Mouse (Mus musculus) cerebellum, postnatal 36 days (tissue): ENCODE data around the gene Opn1mw.
A peak's percentile ranks its signal among the peaks of the same experiment; 100 is the strongest.
"Not testable (repeated sequence)": the region's sequence is repeated elsewhere in the genome, so short reads cannot be mapped to it uniquely, and the experiment has no call there.

Source experiments
- DNase-seq, 2 experiments: peaks; one replicate each; pipeline ENCODE4 v3.0.0; 2021 to 2022; ENCODE audit warnings: mixed read lengths in 2 of 2

The Opn1mw gene

GRCm38 (mm10) chrX:74127164-74127563 is at the start of gene Opn1mw:
Gene Opn1mw, plus strand, starts transcription at chrX:74127464.
- no peak for DNase-seq

- peak; percentile 18 to 26 for DNase-seq
These were observed 42.9 kb upstream of the Opn1mw start for GRCm38 (mm10) chrX:74084276-74084837.

- DNase-seq = peak; percentile 74 to 80
These were observed 42.2 kb upstream of the Opn1mw start for GRCm38 (mm10) chrX:74084946-74085498.

GRCm38 (mm10) chrX:74085601-74086038 is 41.6 kb upstream of the Opn1mw start:
- peak; percentile 96 to 98 for DNase-seq

- DNase-seq = no peak
These were observed 32.1 kb upstream of the Opn1mw start for GRCm38 (mm10) chrX:74095130-74095529.

GRCm38 (mm10) chrX:74103457-74104188 is 23.6 kb upstream of the Opn1mw start:
- DNase-seq = no peak

DNA sequence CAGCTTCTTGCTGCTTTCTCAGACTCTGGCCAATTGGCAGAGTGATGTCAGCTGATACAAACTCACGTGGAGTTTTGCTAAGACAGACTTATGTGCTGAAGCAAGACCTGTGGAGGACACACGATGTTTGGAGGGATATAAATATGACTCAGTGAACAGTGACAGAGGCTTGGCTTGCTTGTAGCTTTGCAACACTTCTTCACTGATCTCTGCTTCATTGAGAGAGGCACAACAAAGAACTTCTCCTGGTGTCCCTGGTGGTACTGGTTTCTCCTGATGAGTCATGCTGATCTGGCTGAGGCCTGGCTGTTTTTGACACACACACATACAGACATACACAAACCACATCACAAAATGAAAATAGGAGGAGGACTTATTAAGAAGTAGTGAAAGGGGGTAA is 21.3 kb upstream of the Opn1mw start:
- no peak for DNase-seq

GRCm38 (mm10) chrX:74108747-74109146 is 18.5 kb upstream of the Opn1mw start:
- DNase-seq = no peak

GRCm38 (mm10) chrX:74114036-74114435 is 13.2 kb upstream of the Opn1mw start:
- no peak for DNase-seq

DNA sequence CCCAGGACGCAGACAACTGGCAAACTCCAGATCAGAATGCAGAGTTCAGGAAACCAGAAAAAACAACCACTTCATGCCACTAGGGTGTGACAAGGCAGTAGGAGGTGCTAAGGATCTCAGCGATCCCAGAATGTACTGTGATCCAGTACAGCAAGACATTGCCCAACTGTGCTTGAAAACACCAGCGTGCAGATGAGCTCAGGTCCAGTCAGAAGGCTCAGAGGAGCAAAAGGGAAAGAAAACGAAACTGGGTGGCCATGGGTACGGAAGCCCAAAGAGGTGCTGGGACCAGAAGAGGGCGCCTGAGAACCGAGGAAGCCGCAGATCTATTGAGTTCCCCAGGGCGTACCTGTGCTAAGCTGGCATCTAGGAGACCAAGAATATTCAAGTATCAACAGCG is 11.8 kb upstream of the Opn1mw start:
- peak; percentile 63 to 66 for DNase-seq

- no peak for DNase-seq
These were observed 2.3 kb upstream of the Opn1mw start for GRCm38 (mm10) chrX:74124975-74125374.

DNA sequence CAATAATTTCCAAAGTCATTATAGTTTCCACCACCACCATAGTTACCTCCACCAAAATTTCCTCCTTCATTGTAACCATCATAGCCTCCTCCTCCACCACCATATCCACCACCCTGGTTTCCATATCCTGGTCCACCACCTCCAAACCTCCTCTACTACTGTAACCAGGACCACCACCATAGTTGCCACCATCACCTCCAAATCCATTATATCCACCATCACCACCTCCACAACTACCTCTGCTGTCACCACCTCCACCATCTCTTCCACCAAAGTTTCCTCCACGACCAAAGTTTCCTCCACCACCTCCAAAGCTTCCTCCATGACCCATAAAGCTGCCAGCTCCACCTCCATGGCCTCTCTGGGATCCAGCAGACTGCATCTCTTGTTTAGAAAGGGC is 8.0 kb downstream of the Opn1mw start, which contains the start of gene Mecp2:
TSS of gene Mecp2 (minus strand) at position 101 of the 400 bp plus-strand sequence.
- not testable (repeated sequence) for DNase-seq

DNA sequence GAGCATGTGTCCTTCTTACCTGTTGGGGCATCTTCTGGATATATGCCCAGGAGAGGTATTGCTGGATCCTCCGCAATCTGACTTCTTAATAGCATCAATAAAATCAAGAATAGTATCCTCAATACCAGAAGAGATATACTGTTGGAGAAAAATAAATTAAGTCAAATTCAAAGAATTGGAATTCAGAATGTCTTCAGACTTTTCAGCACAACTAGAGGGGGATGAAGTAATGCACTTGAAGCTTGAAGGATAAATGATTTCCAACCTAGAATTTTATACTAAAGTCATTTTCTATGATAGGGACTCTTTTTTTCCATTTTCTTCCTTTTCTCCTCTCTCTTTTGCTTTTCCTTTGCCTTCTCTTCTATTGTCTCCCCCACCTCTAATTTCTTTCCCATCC is 40.5 kb downstream of the Opn1mw start, which contains the start of gene Tex28:
TSS of gene Tex28 (minus strand) at position 101 of the 400 bp plus-strand sequence.
- no peak for DNase-seq

DNA sequence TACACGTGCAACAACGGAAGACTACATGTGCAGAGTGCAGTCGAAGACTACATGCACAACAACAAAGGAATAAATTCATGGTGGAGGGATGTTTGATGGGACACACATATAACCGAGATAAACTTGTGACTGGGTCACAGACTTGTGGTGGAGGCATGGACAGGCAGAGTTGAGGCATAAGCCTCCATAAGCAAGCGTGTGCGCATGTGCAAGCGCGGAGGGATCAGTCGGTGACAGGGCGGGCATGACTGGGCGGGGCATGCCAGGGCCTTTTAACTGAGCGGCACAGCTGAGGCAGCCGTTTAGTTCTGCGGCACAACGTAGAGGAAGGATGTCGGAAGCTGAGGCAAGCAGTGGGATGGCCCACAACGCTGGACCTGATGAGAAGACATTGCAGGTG is 49.7 kb downstream of the Opn1mw start, which contains the start of gene Tktl1:
TSS of gene Tktl1 (plus strand) at position 301 of the 400 bp plus-strand sequence.
- no peak for DNase-seq
